ENCODE assay signal across 9 mouse cellular contexts in the genomic region with DNA sequence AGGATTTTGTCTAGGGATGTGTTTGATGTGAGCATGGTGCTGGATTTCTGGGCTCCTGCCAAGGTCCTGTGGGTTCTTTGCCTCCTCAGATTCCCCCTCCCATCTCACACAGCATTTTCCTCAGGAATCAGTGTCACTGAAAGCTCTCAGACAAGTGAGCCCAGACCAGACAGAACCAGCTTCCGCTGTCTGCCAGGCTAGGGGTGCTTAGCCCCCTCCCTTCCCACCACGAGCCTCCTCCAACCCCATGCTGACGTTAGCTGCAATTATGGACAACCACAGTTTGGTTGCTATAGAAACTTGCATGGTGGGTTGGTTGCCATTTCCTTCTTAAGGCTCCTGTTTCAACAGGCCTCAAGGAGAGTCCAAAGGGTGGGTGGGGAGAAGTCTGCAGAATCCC. TPM values are rescaled to one million over a fixed set of nuclear protein-coding genes. Genes with fewer than 3 reads are reported as not detected.
DNase-seq lines count a peak whose midpoint lies in the region; ATAC-seq lines count a peak whose summit lies in the region.
"Had no signal": no experiment of that assay in that cellular context is flagged by ENCODE, and none has a peak within 500 bp of the region (broad histone marks: within the 10 kb centered on the region; RNA-seq: fewer than 3 reads in every experiment).

No protein-coding gene starts in this region.

- no peaks in the 10 kb centered on the region for H3K4me1 ChIP-seq in kidney, embryonic 14.5 days (ENCODE audit: control insufficient read depth, insufficient read depth, low read length)
- H3K4me1 ChIP-seq in forebrain, embryonic 14.5 days (ENCODE audit: control insufficient read depth, insufficient read depth, low read length) = 0 out of 2 replicates have a peak, but pooled peaks cover 3% of the 10 kb centered on the region
- H3K4me1 ChIP-seq in limb, embryonic 15.5 days = peaks cover 7% of the 10 kb centered on the region

- 21% methylated on average over 3 of the region's 3 CpGs for WGBS in kidney, embryonic 14.5 days
- 37% methylated on average over 3 of the region's 3 CpGs for WGBS in forebrain, embryonic 14.5 days
- WGBS in limb, embryonic 15.5 days = 26% methylated on average over 3 of the region's 3 CpGs

- peak; percentile 89 for ATAC-seq in kidney, embryonic 14.5 days (ENCODE audit: low FRiP score, low TSS enrichment)
- ATAC-seq in forebrain, embryonic 14.5 days = peak; percentile 60; the same call in 1 of the 2 replicates
- peak; percentile 62; the same call in 1 of the 2 replicates for ATAC-seq in limb, embryonic 15.5 days (ENCODE audit: insufficient number of reproducible peaks, low FRiP score, low TSS enrichment, low read depth)
- ATAC-seq in megakaryocyte-erythroid progenitor cell, adult 5-6 weeks (replicated peaks; ENCODE audit: low FRiP score, low TSS enrichment, poor library complexity, severe bottlenecking) = no peak

- no peak overlapping the region for H3K9ac ChIP-seq in kidney, embryonic 14.5 days (ENCODE audit: low read depth, low read length)
- H3K9ac ChIP-seq in forebrain, embryonic 14.5 days (ENCODE audit: low read length) = no peak overlapping the region
- H3K9ac ChIP-seq in limb, embryonic 15.5 days = no peak overlapping the region

- no peak overlapping the region for H3K4me3 ChIP-seq in kidney, embryonic 14.5 days (ENCODE audit: low read length)
- H3K4me3 ChIP-seq in forebrain, embryonic 14.5 days (ENCODE audit: low read depth, low read length) = no peak overlapping the region
- H3K4me3 ChIP-seq in limb, embryonic 15.5 days = no peak overlapping the region
- H3K4me3 ChIP-seq: left cerebral cortex, adult 2 months had no signal

- H3K36me3 ChIP-seq in kidney, embryonic 14.5 days (ENCODE audit: control insufficient read depth, insufficient read depth, low read length) = no peaks in the 10 kb centered on the region
- H3K36me3 ChIP-seq in forebrain, embryonic 14.5 days (ENCODE audit: control insufficient read depth, insufficient read depth, low read length) = no peaks in the 10 kb centered on the region
- H3K36me3 ChIP-seq in limb, embryonic 15.5 days = no peaks in the 10 kb centered on the region

- H3K9me3 ChIP-seq in kidney, embryonic 14.5 days (ENCODE audit: control insufficient read depth, low read length) = no peaks in the 10 kb centered on the region
- H3K9me3 ChIP-seq in forebrain, embryonic 14.5 days (replicated peaks; ENCODE audit: control insufficient read depth, low read length) = no peaks in the 10 kb centered on the region
- H3K9me3 ChIP-seq in limb, embryonic 15.5 days = no peaks in the 10 kb centered on the region

- DNase-seq in kidney, adult 9 months = no peak
- DNase-seq in Muller cell, postnatal 12 days (ENCODE audit: inconsistent ontology term) = peak; percentile 57
- peak; percentile 25 for DNase-seq in forebrain, embryonic 14.5 days (ENCODE audit: low spot score)
- DNase-seq in adipocyte (ENCODE audit: low spot score) = no peak
- DNase-seq in heart, postnatal 4 days = no peak

- H3K4me2 ChIP-seq in kidney, embryonic 14.5 days (replicated peaks; ENCODE audit: low read depth, low read length) = no peak overlapping the region
- H3K4me2 ChIP-seq in forebrain, embryonic 14.5 days (ENCODE audit: low read length) = no peak overlapping the region
- H3K4me2 ChIP-seq in limb, embryonic 15.5 days = no peak overlapping the region

- H3K27ac ChIP-seq in kidney, embryonic 14.5 days (ENCODE audit: low read depth, low read length) = 0 out of 2 replicates have a peak overlapping the region, but pooled peaks have one; percentile 39
- H3K27ac ChIP-seq in forebrain, embryonic 14.5 days (ENCODE audit: low read depth, low read length) = no peak overlapping the region
- no peak overlapping the region for H3K27ac ChIP-seq in limb, embryonic 15.5 days
- H3K27ac ChIP-seq: left cerebral cortex, adult 2 months had no signal

- no peaks in the 10 kb centered on the region for H3K27me3 ChIP-seq in kidney, embryonic 14.5 days (ENCODE audit: control insufficient read depth, insufficient read depth, low read length)
- H3K27me3 ChIP-seq in forebrain, embryonic 14.5 days (replicated peaks; ENCODE audit: control insufficient read depth, insufficient read depth, low read length) = no peaks in the 10 kb centered on the region
- H3K27me3 ChIP-seq in limb, embryonic 15.5 days = no peaks in the 10 kb centered on the region

RNA-seq across cellular contexts. Expression of a gene that starts 39.3 kb away (rescaled TPM):
- polyA plus RNA-seq in kidney, embryonic 14.5 days (2014; fragmentation: Nextera tagmentation; extraction: Ambion mirVana) = 236 and 296 TPM in 2 replicates
- 244 and 288 TPM in 2 replicates for polyA plus RNA-seq in forebrain, embryonic 14.5 days (2014; fragmentation: Nextera tagmentation; extraction: Ambion mirVana)
- polyA plus RNA-seq in limb, embryonic 15.5 days (2015; fragmentation: Nextera tagmentation; extraction: Ambion mirVana) = 144 and 148 TPM in 2 replicates
- 360 and 383 TPM in 2 replicates for total RNA-seq in megakaryocyte-erythroid progenitor cell, adult 5-6 weeks (2014; fragmentation: Nextera tagmentation)
- total RNA-seq in megakaryocyte-erythroid progenitor cell, adult 5-6 weeks (2017) = 607 and 788 TPM in 2 replicates
- 100 to 1,000 TPM; 158 to 160 TPM for total RNA-seq in heart, postnatal 4 days (2021)

Comparison
In these comparisons a context has a peak if more than half of its experiments do, and no peak if none do; other contexts are left out.
1. DNase-seq: peak in Muller cell, postnatal 12 days (single experiment) and forebrain, embryonic 14.5 days (single experiment); none in kidney, adult 9 months (single experiment), adipocyte (single experiment) and heart, postnatal 4 days (single experiment).